Mouse (Mus musculus) limb, embryonic 10.5 days (tissue): ENCODE data around the gene Plod2. TPM values are rescaled to one million over a fixed set of nuclear protein-coding genes. Genes with fewer than 3 reads are reported as not detected.

Source experiments
- DNase-seq: peaks from one replicate; pipeline ENCODE4 v3.0.0-alpha.2; 2017; ENCODE audit warnings: low spot score
- H3K27ac ChIP-seq: fragments of 300-500 bp; sonication (generic); 2 replicates; pipeline ENCODE4 v1.5.1; 2016; ENCODE audit warnings: mild to moderate bottlenecking
- H3K27me3 ChIP-seq: fragments of 300-500 bp; sonication (generic); 2 replicates; pipeline ENCODE4 v1.6.1; 2016; ENCODE audit warnings: low read depth, mild to moderate bottlenecking; ENCODE audit not compliant: poor library complexity, severe bottlenecking
- H3K36me3 ChIP-seq: fragments of 300-500 bp; sonication (generic); 2 replicates; pipeline ENCODE4 v1.6.1; 2016; ENCODE audit warnings: mild to moderate bottlenecking, moderate library complexity
- H3K4me1 ChIP-seq: fragments of 300-500 bp; sonication (generic); 2 replicates; pipeline ENCODE4 v1.6.1; 2016
- H3K4me3 ChIP-seq: fragments of 300-500 bp; sonication (generic); 2 replicates; pipeline ENCODE4 v1.5.1; 2016; ENCODE audit warnings: mild to moderate bottlenecking, moderate library complexity
- H3K9me3 ChIP-seq: fragments of 300-500 bp; sonication (generic); replicated peaks from 2 replicates; pipeline ENCODE4 v1.6.1; 2016; ENCODE audit warnings: mild to moderate bottlenecking
- WGBS: fragments of 180-500 bp; shearing (Covaris S2); methylation state at CpG from one replicate; pipeline ENCODE4 v1.1.7; 2016; 5-methylcytosine and 5-hydroxymethylcytosine counted together
- polyA plus RNA-seq: library from polyadenylated mRNA; unstranded; fragments of >200 nt; fragmentation: Nextera tagmentation; extraction: Ambion mirVana; gene quantifications from 2 replicates; pipeline ENCODE4 v1.2.1, GENCODE M21; 2016

Plod2 gene
- polyA plus RNA-seq, 1 experiment from 2014 or later: 29.5 TPM

GRCm38 (mm10) chr9:92562416-92562815, 20.4 kb downstream of the Plod2 start:
- no peak overlapping the region for H3K4me3 ChIP-seq
- DNase-seq: no peak
- H3K9me3 ChIP-seq: no peaks in the 10 kb centered on the region
- no peak overlapping the region for H3K27ac ChIP-seq
- H3K4me1 ChIP-seq: peaks cover 15% of the 10 kb centered on the region
- H3K27me3 ChIP-seq: no peaks in the 10 kb centered on the region
- WGBS: 92% methylated on average over 5 of the region's 5 CpGs
- no peaks in the 10 kb centered on the region; the same call in 1 of the 2 replicates for H3K36me3 ChIP-seq

GRCm38 (mm10) chr9:92563306-92563705, 21.3 kb downstream of the Plod2 start:
- no peaks in the 10 kb centered on the region; the same call in 1 of the 2 replicates for H3K36me3 ChIP-seq
- WGBS: 94% methylated on average over 6 of the region's 6 CpGs
- H3K27me3 ChIP-seq: no peaks in the 10 kb centered on the region
- DNase-seq: no peak
- H3K9me3 ChIP-seq: no peaks in the 10 kb centered on the region
- H3K4me3 ChIP-seq: no peak overlapping the region
- H3K4me1 ChIP-seq: peaks cover 15% of the 10 kb centered on the region
- H3K27ac ChIP-seq: no peak overlapping the region

GRCm38 (mm10) chr9:92564391-92564790, 22.4 kb downstream of the Plod2 start:
- Histone ChIP-seq H3K27ac (no peak overlapping the region), H3K27me3 (no peaks in the 10 kb centered on the region), H3K4me1 (peaks cover 15% of the 10 kb centered on the region), H3K4me3 (no peak overlapping the region), H3K36me3 (no peaks in the 10 kb centered on the region; the same call in 1 of the 2 replicates), H3K9me3 (no peaks in the 10 kb centered on the region)
- 75% methylated on average over 1 of the region's 1 CpGs for WGBS
- no peak for DNase-seq

- Histone ChIP-seq H3K36me3 (no peaks in the 10 kb centered on the region; the same call in 1 of the 2 replicates), H3K4me1 (peaks cover 8% of the 10 kb centered on the region), H3K9me3 (no peaks in the 10 kb centered on the region), H3K27me3 (no peaks in the 10 kb centered on the region), H3K4me3 (no peak overlapping the region), H3K27ac (no peak overlapping the region)
- no peak for DNase-seq
- WGBS: 84% methylated on average over 3 of the region's 3 CpGs
Observed at GRCm38 (mm10) chr9:92566234-92566633, 24.2 kb downstream of the Plod2 start.

GRCm38 (mm10) chr9:92567474-92567873, 25.5 kb downstream of the Plod2 start:
- Histone ChIP-seq H3K27me3 (no peaks in the 10 kb centered on the region), H3K36me3 (no peaks in the 10 kb centered on the region; the same call in 1 of the 2 replicates), H3K4me1 (0 out of 2 replicates have a peak, but pooled peaks cover 5% of the 10 kb centered on the region), H3K27ac (no peak overlapping the region), H3K4me3 (no peak overlapping the region), H3K9me3 (no peaks in the 10 kb centered on the region)
- no peak for DNase-seq
- WGBS: 94% methylated on average over 7 of the region's 7 CpGs

- H3K9me3 ChIP-seq: no peaks in the 10 kb centered on the region
- no peak overlapping the region for H3K27ac ChIP-seq
- 96% methylated on average over 3 of the region's 3 CpGs for WGBS
- no peak overlapping the region for H3K4me3 ChIP-seq
- DNase-seq: no peak
- H3K36me3 ChIP-seq: no peaks in the 10 kb centered on the region
- no peaks in the 10 kb centered on the region for H3K27me3 ChIP-seq
- 0 out of 2 replicates have a peak, but pooled peaks cover 5% of the 10 kb centered on the region for H3K4me1 ChIP-seq
Observed at GRCm38 (mm10) chr9:92568798-92569197, 26.8 kb downstream of the Plod2 start.

- Histone ChIP-seq H3K27ac (no peak overlapping the region), H3K27me3 (no peaks in the 10 kb centered on the region), H3K9me3 (no peaks in the 10 kb centered on the region), H3K36me3 (no peaks in the 10 kb centered on the region), H3K4me3 (no peak overlapping the region), H3K4me1 (no peaks in the 10 kb centered on the region)
- 87% methylated on average over 8 of the region's 8 CpGs for WGBS
- DNase-seq: no peak
Observed at GRCm38 (mm10) chr9:92572376-92573108, 30.5 kb downstream of the Plod2 start.

- Histone ChIP-seq H3K27me3 (no peaks in the 10 kb centered on the region), H3K4me1 (no peaks in the 10 kb centered on the region), H3K4me3 (no peak overlapping the region), H3K9me3 (no peaks in the 10 kb centered on the region), H3K27ac (no peak overlapping the region), H3K36me3 (peaks cover 26% of the 10 kb centered on the region)
- DNase-seq: no peak
- WGBS: 91% methylated on average over 5 of the region's 5 CpGs
Observed at GRCm38 (mm10) chr9:92583876-92584275, 41.9 kb downstream of the Plod2 start.

- Histone ChIP-seq H3K27ac (no peak overlapping the region), H3K27me3 (no peaks in the 10 kb centered on the region), H3K9me3 (no peaks in the 10 kb centered on the region), H3K36me3 (peaks cover 38% of the 10 kb centered on the region), H3K4me1 (0 out of 2 replicates have a peak, but pooled peaks cover 5% of the 10 kb centered on the region), H3K4me3 (no peak overlapping the region)
- 91% methylated on average over 1 of the region's 1 CpGs for WGBS
- DNase-seq: no peak
Observed at GRCm38 (mm10) chr9:92586025-92586424, 44.0 kb downstream of the Plod2 start.

GRCm38 (mm10) chr9:92587391-92587790, 45.4 kb downstream of the Plod2 start:
- WGBS: 97% methylated on average over 8 of the region's 8 CpGs
- no peak for DNase-seq
- H3K27ac ChIP-seq: no peak overlapping the region
- no peaks in the 10 kb centered on the region for H3K9me3 ChIP-seq
- H3K36me3 ChIP-seq: peaks cover 38% of the 10 kb centered on the region
- 0 out of 2 replicates have a peak, but pooled peaks cover 5% of the 10 kb centered on the region for H3K4me1 ChIP-seq
- H3K4me3 ChIP-seq: no peak overlapping the region
- H3K27me3 ChIP-seq: no peaks in the 10 kb centered on the region

GRCm38 (mm10) chr9:92588226-92588625, 46.2 kb downstream of the Plod2 start:
- 100% methylated on average over 1 of the region's 1 CpGs for WGBS
- Histone ChIP-seq H3K27me3 (no peaks in the 10 kb centered on the region), H3K9me3 (no peaks in the 10 kb centered on the region), H3K4me3 (no peak overlapping the region), H3K36me3 (peaks cover 42% of the 10 kb centered on the region), H3K27ac (no peak overlapping the region), H3K4me1 (0 out of 2 replicates have a peak, but pooled peaks cover 5% of the 10 kb centered on the region)
- no peak for DNase-seq

GRCm38 (mm10) chr9:92589021-92589420, 47.0 kb downstream of the Plod2 start:
- no peak overlapping the region for H3K4me3 ChIP-seq
- no peaks in the 10 kb centered on the region for H3K9me3 ChIP-seq
- H3K4me1 ChIP-seq: 0 out of 2 replicates have a peak, but pooled peaks cover 5% of the 10 kb centered on the region
- no peaks in the 10 kb centered on the region for H3K27me3 ChIP-seq
- WGBS: 92% methylated on average over 5 of the region's 5 CpGs
- DNase-seq: no peak
- no peak overlapping the region for H3K27ac ChIP-seq
- peaks cover 42% of the 10 kb centered on the region for H3K36me3 ChIP-seq

- no peak for DNase-seq
- H3K4me3 ChIP-seq: no peak overlapping the region
- no peaks in the 10 kb centered on the region for H3K9me3 ChIP-seq
- H3K4me1 ChIP-seq: 0 out of 2 replicates have a peak, but pooled peaks cover 5% of the 10 kb centered on the region
- H3K36me3 ChIP-seq: peaks cover 40% of the 10 kb centered on the region
- H3K27me3 ChIP-seq: no peaks in the 10 kb centered on the region
- 89% methylated on average over 5 of the region's 5 CpGs for WGBS
- H3K27ac ChIP-seq: no peak overlapping the region
Observed at GRCm38 (mm10) chr9:92591482-92591881, 49.5 kb downstream of the Plod2 start.
